Mouse (Mus musculus) embryonic fibroblast, embryonic 13.5 days (primary cell): Measurements from ENCODE around the gene Gdpgp1. TPM values are rescaled to one million over a fixed set of nuclear protein-coding genes. Genes with fewer than 3 reads are reported as not detected.
A peak's percentile ranks its signal among the peaks of the same experiment; 100 is the strongest.

Experiments used
- H3K27ac ChIP-seq: 2 replicates; pipeline ENCODE4 v1.5.1; 2012; ENCODE audit warnings: low read length, control low read depth, inconsistent platforms; ENCODE audit not compliant: insufficient read depth
- H3K4me1 ChIP-seq: 2 replicates; pipeline ENCODE4 v1.6.1; 2011; ENCODE audit warnings: low read length; ENCODE audit not compliant: control insufficient read depth, insufficient read depth
- H3K4me3 ChIP-seq: 2 replicates; pipeline ENCODE4 v1.5.1; 2011; ENCODE audit warnings: mild to moderate bottlenecking, control low read depth, low read length; ENCODE audit not compliant: insufficient read depth
- CTCF ChIP-seq: IDR thresholded peaks from 2 replicates; pipeline ENCODE4 v1.5.1; 2011; ENCODE audit warnings: mild to moderate bottlenecking, control low read depth, low read length, moderate library complexity, borderline replicate concordance; ENCODE audit not compliant: insufficient read depth
- POLR2A ChIP-seq: IDR thresholded peaks from 2 replicates; pipeline ENCODE4 v1.6.1; 2011; ENCODE audit warnings: low read depth, mild to moderate bottlenecking, control low read depth, low read length, moderate library complexity
- polyA plus RNA-seq: library from polyadenylated mRNA; stranded (reverse); fragments of >200 nt; gene quantifications from 2 replicates; pipeline ENCODE4 v1.2.4, GENCODE M21; 2011; ENCODE audit warnings: low read depth; ENCODE audit not compliant: missing spikeins, insufficient read length

Gdpgp1 gene
- polyA plus RNA-seq, 1 experiment, result 1.8 TPM

DNA sequence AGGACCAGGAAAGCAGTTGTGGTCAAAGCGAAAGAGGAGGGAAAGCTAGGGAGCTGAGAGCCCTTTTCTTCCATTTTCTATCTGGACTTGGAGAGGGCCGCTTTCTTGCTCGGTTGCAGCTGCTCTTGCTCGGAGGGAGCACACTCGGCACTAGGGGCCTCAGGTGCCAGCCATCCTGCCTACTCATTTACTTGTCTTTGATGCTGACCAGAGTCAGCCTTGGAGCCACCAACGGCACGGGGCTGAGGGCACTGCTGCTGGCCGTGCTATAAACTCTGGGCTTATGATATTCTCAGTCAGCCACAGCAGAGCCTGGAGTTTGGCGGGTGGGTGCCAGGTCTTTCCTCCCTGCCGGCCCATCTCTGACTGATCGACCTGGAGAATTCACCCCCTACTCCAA, 33.8 kb upstream of the Gdpgp1 start:
- Histone ChIP-seq H3K4me3 (peak overlapping the region; percentile 66), H3K4me1 (no peaks in the 10 kb centered on the region; the same call in 1 of the 2 replicates)
- TF ChIP-seq CTCF (no peak), POLR2A (no peak)

GRCm38 (mm10) chr7:80199286-80199685, 33.4 kb upstream of the Gdpgp1 start:
- Histone ChIP-seq H3K4me1 (no peaks in the 10 kb centered on the region; the same call in 1 of the 2 replicates), H3K4me3 (peak overlapping the region; percentile 66), H3K27ac (no peak overlapping the region)
- TF ChIP-seq CTCF, result no peak
- TF ChIP-seq POLR2A, result no peak

More for the DNA sequence above, 33.8 kb upstream of the Gdpgp1 start:
- H3K27ac ChIP-seq, result peak overlapping the region; percentile 12; the same call in 1 of the 2 replicates

GRCm38 (mm10) chr7:80199851-80200587, 32.6 kb upstream of the Gdpgp1 start:
- Histone ChIP-seq H3K27ac (no peak overlapping the region), H3K4me3 (peak overlapping the region; percentile 66; the same call in 1 of the 2 replicates), H3K4me1 (no peaks in the 10 kb centered on the region; the same call in 1 of the 2 replicates)
- TF ChIP-seq CTCF (no peak), POLR2A (no peak)

- H3K4me1 ChIP-seq, result no peaks in the 10 kb centered on the region; the same call in 1 of the 2 replicates
- H3K4me3 ChIP-seq, result no peak overlapping the region
- no peak overlapping the region for H3K27ac ChIP-seq
- no peak for TF ChIP-seq CTCF
- TF ChIP-seq POLR2A, result no peak
Measured at GRCm38 (mm10) chr7:80200588-80200945, 32.1 kb upstream of the Gdpgp1 start.

- Histone ChIP-seq H3K4me1 (no peaks in the 10 kb centered on the region; the same call in 1 of the 2 replicates), H3K4me3 (no peak overlapping the region), H3K27ac (no peak overlapping the region)
- TF ChIP-seq CTCF (no peak), POLR2A (no peak)
Measured at GRCm38 (mm10) chr7:80200963-80201539, 31.6 kb upstream of the Gdpgp1 start.

DNA sequence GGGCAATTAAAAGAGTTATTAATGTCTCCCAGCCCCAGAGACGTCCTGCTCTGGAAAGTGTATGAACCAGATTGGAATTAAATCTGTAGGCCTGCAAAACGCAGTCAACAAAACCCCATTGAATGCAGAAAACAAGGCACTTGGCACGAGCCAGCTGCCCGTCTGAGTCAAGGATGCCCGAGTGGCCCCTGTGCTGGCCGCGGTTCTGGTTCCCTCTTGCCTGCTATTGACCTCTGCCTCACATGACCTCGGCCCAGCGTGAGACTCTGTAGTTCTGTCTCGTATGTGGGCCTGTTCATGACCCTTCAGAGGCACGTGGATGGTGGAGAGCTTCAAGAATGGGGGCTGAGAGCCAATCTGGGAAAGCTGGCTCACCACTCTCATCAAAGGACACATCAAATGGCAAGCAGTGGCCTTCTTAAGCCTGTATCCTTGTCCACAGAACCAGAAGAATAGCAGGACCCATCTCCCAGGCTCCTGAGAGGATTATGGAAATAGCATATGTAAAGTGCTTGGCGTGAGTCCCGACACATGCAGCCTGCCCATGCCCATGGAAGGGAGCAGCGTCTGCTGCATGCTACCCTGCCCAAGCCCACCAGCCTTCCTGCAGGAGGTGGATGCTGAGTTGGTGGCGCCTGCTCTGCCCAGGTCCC, 30.7 kb upstream of the Gdpgp1 start:
- TF ChIP-seq CTCF (no peak), POLR2A (no peak)
- Histone ChIP-seq H3K27ac (no peak overlapping the region), H3K4me1 (peaks cover 3% of the 10 kb centered on the region), H3K4me3 (no peak overlapping the region)

- H3K27ac ChIP-seq, result no peak overlapping the region
- peaks cover 3% of the 10 kb centered on the region for H3K4me1 ChIP-seq
- H3K4me3 ChIP-seq, result no peak overlapping the region
- TF ChIP-seq POLR2A (no peak), CTCF (no peak)
Measured at GRCm38 (mm10) chr7:80202961-80203360, 29.7 kb upstream of the Gdpgp1 start.

DNA sequence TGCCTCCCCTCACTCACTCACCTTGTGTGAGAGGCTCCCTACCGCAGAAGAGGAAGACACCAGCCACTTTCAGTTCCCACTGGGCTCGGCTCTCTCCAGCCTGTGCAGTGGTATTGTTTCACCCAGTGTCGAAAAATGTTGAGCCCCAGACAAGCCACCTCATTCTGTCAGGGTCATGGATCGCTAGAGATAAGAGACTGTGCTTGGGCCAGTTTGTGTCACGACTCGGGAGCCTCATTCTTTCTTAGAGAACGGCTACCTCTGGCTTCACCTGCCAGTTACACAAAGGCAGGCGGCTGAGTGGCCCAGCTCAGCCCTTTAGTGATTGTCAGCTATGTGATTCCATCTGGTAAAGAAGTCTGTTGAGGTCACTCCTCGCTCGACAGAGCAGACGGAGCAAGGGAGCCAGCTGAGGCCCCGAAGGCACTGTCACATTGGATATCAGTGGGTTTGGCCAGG, 29.0 kb upstream of the Gdpgp1 start:
- TF ChIP-seq POLR2A, result no peak
- no peak for TF ChIP-seq CTCF
- H3K27ac ChIP-seq, result no peak overlapping the region
- peaks cover 4% of the 10 kb centered on the region for H3K4me1 ChIP-seq
- H3K4me3 ChIP-seq, result no peak overlapping the region

GRCm38 (mm10) chr7:80204362-80204761, 28.3 kb upstream of the Gdpgp1 start:
- TF ChIP-seq POLR2A (no peak), CTCF (no peak)
- peaks cover 10% of the 10 kb centered on the region for H3K4me1 ChIP-seq
- no peak overlapping the region for H3K27ac ChIP-seq
- no peak overlapping the region for H3K4me3 ChIP-seq
